Mouse (Mus musculus) testis, adult 2 months (tissue): ENCODE results near the gene Ptpn3.

ENCODE experiments used
- CTCF ChIP-seq: fragments of 200-500 bp; IDR thresholded peaks from 2 replicates; pipeline ENCODE4 v1.5.1; 2012; ENCODE audit warnings: low read depth, mild to moderate bottlenecking, inconsistent platforms, low read length, moderate library complexity; ENCODE audit not compliant: control insufficient read depth, insufficient read depth, insufficient replicate concordance
- POLR2A ChIP-seq: fragments of 200-500 bp; IDR thresholded peaks from 2 replicates; pipeline ENCODE4 v1.6.1; 2012; ENCODE audit warnings: low read depth, mild to moderate bottlenecking, inconsistent platforms, low read length, moderate library complexity; ENCODE audit not compliant: control insufficient read depth

DNA sequence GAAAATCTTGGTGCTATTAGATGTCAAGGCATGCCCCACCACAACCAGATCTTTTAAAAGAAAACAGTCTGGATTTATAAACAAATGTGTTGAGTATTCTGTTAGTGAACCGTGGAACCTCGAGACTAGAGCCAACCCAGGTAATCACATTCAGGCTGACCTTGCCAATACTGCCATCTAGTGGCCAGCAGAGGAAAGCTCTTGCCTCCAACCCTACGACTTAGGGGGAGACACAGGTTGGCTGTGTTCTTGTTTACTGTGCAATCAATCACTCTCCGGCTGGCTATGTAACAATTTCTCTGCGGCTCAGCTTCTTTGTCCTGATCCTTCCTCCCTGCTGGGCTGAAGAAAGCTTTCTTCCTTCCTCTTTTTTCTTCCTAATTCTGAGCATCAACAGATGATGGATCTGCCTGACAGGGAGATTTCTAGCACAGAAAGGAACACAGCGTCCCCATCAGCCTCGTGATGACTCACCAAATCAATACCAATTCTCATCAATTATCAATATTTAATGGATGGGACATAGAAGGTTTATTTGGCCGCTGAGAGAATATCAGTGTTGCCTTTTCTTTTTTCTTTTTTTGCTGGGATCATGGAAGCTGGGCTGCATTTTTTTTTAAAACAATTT lies 26.4 kb downstream of the Ptpn3 start:
- TF ChIP-seq CTCF (peak; percentile 92; the same call in 1 of the 2 replicates), POLR2A (no peak)
